Mouse (Mus musculus) thymus, adult 18-20 months (tissue): ENCODE results near the gene Tmppe.
"Not testable (repeated sequence)": the region's sequence is repeated elsewhere in the genome, so short reads cannot be mapped to it uniquely, and the experiment has no call there.

ENCODE experiments used
- DNase-seq, 2 experiments: peaks; one replicate each; pipeline ENCODE4 v3.0.0; 2022; ENCODE audit warnings: mixed read lengths in 2 of 2

The Tmppe gene

DNA sequence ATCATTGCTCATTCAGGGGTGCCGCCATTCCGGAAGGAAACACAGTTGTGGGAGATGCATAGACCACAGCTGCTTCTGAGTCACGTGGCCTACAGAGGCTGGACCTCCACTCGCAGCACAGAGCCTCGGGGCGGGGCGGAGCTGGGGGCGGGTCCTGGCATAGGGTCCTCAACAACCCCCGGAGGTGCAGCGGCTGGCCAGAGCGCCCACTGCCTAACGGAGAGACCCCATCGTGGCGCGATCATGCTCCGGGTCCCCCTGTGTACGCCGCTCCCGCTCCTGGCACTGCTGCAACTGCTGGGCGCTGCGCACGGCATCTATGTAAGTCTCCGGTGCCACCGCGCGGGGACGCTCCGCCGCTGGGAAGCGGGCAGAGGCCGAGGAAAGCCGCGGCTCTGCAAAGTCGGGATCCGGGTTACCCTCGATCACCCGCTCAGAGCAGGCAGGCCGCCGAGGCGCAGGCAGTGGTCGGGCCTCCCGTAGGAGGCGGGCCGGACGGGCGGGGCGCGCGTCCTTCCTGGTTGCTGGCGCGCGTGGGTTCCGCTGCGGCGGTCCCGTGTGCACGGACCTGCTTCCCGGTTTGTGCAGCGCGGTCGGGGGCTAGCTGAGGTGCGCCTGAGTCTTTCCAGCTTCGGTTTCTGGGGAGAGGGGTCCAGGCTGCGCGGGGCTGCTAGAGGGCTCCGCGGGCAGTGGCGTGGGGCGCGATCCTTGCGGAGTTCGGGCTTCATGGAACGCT, at the start of gene Tmppe, which contains the start of gene Glb1:
Gene Tmppe, plus strand, starts transcription at position 157 of the 736 bp plus-strand sequence.
Gene Glb1, plus strand, starts transcription at position 128 of the 736 bp plus-strand sequence.
- peak; percentile 73 to 84 for DNase-seq

DNA sequence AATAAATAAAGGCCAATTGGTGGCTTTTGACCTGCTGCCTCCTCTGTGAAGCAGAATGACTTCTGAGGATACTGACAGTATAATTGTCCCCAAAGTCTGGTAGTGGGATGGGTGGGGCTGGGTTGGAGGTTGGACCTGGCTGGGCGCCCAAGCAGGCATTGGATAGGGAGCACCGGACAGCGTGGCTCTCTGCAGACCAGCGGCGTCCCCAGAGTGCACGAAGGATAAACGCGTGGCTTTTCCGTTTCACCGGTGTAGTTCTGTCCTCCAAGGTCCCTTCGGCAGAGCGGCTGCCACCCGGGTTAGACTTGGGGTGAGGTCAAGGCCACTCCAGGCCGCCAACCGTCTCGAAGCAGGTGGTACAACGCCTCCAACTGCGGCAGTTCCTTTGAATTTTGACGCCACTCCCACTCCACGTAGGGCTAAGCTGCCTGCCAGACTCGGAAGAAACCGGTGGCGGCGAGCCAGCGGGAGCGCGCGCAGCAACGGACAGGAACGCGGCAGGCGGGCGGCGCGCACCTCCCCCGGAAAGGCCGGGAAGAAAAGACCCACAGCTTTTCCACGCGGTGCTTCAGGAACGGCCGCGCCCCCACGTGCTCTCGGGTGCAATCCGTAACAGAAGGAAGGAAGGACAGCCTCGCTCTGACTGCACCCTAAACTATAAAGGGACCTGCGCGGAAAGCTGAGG, 33.0 kb upstream of the Tmppe start:
- peak; percentile 46 to 62 for DNase-seq

DNA sequence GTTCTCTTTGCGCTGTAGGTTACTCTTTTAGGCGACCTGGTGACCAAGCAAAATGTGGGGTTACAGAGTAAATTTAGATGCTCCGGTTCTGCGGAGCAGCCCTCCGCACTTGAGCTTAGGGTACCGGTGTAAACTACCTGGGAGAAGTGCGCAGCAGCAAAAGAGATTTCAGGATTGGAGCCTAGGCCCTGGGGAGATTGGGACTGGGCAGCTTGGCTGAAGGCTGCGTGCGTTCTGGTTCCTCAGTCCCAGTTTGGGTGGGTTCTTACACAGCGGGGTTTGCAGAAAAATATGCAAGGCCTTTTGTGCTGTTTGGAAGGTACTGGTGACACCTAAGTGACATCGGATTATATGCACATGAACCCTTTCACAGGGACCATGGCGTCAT, 32.4 kb upstream of the Tmppe start:
- DNase-seq = no peak

DNA sequence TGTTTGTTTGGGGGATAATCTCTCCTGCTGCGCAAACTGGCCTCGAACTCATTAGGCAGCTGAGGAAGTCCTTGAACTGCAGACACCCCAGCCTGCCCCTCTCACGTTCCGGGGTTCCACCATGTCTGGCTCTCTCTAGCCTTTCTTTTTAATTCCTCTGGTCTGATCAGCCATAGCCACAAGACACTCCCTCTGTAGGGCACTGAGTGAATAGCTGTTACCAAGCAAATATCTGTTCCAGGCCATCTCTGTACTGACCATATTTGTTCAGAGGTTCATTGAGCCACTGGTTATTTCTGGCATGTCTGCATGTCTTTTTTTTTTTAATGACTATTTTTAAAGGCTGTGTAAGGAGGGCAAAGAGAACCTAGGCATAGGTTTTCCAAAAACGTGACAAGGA, 31.5 kb upstream of the Tmppe start:
- DNase-seq = not testable (repeated sequence)

DNA sequence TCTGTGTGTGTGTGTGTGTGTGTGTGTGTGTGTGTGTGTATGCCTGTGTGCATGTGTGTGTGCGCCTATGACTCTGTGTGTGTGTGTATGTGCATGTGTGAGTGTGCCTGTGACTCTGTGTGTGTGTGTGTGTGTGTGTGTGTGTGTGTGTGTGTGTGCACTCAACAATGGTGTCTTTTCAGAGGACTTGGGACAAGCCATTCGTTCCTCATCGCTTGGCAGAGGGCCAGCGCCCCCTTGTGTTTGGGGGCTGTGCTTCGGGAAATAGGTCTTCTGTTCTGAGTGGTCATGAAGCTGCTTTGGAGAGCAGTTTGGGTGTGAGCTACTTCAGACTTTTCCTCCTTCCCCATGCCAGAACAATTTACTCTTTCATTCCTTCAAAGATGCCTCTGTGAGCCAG, 29.2 kb upstream of the Tmppe start:
- not testable (repeated sequence) for DNase-seq

DNA sequence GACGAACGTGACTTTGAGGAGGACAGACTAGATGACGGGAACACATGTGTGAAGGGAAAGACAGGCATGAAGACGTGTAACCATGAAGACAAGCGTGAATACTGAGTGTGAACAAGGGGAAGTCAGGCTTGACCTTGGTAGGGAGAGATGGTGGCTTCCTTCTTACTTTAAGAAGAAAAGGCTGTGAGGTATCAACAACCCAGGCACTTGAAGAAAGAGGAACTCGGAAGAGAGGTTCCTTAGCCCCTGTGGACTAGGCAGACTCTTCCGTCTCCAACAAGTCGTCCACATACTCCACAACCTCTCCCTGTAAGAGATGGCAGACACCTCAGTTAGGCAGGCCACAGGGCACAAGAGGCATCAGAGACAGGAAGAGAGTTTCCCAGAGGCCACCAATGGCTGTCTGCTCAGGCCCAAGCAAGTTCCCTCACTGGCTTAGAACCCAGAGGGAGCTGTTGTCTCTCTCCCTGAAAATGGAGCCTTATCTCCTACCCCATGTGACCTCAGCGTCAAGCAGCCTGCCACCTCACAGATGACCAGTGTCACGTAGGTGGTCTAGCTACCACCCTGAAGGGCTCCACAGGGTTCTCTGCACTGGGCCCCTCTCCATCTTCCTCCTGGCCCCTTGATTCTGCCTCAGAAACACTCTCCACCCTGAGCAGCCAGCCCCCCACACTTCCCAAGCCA, 25.5 kb upstream of the Tmppe start:
- DNase-seq = no peak

DNA sequence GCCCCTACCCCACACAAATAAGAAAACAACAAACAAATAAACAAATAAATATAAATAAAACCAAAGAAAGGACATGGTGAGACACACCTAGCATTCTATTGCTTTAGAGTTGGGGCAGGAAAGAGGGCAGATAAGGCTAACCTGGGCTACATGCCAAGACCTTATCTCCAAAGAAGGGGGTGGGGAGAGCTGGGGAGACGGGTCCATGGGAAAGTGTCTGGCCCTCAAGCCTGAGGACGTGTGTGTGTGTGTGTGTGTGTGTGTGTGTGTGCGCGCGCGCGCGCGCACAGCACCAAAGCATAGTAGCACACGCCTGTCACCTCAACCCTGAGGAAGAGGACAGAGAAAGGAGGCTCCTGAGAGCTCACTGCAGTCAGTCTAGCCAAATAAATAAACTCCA, 23.7 kb upstream of the Tmppe start:
- DNase-seq = no peak

DNA sequence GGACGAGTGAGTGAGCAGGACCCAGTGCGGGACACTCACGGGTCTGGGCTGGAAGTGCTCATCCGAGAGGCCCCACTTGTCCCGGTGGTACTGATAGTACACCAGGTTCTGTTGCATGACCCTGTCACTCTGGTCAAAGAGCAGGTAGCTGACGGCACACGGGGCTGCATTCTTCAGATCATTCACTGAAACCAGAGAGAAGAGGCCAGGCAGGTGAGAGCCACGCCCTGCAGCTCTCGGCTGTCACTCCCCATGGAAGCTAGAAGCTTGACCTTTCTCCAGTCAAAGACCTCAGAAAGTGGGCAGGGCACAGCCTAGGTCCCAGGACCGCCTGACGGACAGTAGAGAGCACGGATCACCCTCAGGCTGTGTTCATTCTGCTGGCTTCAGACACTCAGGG, 21.0 kb upstream of the Tmppe start:
- DNase-seq = no peak

DNA sequence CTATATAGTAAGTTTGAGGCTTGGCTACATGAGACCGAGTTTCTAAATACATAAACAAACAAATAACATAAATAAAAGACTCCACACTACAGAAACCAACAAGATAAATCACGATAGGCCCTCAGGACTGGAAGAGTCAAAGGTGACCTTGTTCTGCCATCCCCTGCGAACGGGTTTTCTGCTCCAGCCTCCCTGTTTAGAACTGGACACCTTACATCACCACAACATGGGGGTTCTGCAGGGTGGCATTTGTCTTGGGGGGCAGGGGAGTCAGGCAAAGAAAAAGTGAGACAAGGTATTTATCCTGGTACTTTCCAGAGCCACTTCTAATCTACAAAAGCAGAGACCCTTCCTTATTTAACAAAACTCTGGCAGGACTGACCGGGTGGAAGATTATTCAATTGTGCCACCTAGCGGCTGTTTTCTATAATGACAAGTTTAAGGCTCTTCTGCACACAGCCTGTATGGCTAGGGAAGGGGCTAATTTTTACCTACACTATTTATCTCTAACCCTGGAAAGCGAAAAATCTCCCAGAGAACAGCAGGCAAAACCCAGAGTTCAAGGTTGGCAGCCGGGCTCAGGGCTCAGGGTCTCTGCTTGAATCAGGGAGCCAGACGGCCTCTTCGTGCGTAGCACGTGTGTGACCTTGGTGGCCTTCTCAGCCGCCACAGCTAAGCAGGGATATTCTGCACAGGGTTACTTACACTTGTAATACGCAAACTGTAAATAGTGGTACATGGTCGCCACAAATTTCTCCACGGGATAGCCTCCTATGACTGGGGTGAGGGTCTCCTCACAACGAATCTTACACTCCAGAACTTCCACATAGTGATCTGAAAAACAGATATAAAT, 19.8 kb upstream of the Tmppe start:
- no peak for DNase-seq

DNA sequence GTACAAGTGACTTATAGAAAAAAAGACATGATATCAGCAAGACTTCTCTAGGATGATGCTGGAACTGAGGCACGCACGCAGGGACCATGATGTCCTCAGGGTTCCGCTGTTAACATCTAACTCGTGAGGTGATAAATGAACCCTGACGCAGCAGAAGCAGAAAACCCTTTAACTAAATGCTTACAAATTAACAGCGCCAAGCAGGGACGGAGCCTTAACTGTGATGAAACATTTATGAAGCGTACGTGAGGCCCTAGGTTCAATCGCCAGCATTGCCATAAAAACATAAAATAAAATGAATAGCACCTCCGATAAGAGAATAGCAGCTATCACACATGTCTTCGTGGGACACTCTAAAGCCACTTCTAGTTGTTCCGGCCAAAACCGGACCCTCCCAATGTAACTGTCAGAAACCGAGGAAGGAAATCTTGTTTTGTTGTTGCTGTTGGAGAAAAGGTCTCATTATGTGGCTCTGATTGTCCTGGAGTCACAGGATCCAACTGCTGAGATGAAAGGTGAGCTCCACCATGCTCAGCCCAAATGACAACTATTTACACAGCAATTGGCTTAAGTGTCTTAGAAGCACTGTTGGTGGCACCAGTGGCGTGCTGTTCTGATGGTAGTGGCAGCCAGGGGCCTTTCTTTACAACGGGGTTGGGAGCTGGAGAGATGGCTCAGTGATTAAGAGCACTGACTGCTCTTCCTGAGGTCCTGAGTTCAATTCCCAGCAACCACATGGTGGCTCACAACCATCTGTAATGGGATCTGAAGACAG, 17.8 kb upstream of the Tmppe start:
- DNase-seq = no peak

DNA sequence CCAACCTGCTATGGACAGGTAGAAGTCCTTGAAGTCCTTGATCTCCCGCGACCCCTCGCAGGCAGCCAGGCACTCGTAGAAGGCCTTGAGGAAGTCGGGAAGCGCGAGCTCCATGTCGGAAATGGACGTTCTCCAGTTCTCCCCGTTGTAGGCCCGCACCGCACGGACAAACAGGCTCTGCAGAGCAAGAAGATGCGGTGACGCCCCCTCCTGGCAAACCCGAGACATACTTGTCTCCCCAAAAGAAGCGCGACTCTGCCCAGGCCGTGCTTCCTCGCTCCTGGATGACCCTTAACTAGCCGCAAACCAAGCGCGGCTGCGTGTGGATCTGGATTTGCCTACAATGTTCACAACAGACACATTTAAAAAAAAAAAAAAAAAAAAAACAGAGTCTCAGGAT, 16.2 kb upstream of the Tmppe start:
- DNase-seq = no peak

DNA sequence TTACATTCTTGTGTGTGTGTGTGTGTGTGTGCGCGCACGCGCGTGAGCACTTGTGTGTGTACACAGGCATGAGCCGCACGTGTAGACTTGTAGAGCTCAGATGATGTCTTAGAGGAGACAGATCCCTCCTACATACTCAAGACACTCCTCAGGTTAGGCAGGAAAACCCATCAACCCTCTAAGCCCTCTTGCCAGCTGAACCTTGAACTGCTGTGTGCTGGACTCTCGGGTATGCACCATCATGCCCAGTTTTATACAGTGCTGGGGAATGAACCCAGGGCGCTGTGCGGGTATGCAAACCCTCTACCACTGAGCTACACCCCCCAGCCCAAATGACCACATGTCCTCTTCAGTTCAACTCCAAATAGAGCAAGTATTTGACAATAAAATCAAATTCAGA, 15.7 kb upstream of the Tmppe start:
- DNase-seq = no peak

DNA sequence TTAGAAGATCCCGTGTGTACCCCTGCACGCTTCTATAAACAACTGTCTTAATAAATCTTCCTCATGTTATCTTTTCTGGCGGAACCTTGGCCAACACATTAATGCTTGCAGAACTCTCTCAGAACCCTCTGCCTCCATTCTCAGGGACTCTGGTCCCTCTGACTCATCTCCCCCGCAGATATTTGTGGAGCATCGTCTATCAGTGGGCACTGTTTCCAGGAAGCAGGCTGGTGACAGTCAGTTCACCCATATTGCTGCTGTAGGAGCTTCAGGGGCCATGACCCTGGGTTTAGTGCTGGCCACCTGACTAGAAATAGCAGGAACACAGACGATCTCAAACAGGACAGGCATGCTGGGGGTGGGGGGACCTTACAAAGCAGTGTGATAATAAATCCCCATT, 13.8 kb upstream of the Tmppe start:
- DNase-seq = no peak

DNA sequence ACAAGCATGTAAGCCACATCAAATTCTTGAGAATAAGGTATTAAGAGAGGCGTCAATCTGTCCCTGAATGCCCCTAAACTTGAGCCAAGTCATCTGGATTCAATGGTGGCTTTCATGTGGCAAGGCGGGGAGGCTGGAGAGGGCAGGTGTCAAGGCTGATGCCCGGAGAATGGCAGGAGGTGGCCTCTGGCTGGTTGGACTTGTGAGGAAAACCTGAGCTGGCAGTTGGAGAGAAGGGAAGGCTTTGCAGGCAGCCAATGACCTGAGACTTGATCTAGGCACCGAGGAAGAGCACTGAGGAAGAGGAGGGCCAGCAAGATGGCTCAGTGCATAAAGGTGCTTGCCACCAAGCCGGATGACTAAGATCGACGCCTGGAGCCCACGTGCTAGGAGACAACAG, 12.6 kb upstream of the Tmppe start:
- DNase-seq = no peak

DNA sequence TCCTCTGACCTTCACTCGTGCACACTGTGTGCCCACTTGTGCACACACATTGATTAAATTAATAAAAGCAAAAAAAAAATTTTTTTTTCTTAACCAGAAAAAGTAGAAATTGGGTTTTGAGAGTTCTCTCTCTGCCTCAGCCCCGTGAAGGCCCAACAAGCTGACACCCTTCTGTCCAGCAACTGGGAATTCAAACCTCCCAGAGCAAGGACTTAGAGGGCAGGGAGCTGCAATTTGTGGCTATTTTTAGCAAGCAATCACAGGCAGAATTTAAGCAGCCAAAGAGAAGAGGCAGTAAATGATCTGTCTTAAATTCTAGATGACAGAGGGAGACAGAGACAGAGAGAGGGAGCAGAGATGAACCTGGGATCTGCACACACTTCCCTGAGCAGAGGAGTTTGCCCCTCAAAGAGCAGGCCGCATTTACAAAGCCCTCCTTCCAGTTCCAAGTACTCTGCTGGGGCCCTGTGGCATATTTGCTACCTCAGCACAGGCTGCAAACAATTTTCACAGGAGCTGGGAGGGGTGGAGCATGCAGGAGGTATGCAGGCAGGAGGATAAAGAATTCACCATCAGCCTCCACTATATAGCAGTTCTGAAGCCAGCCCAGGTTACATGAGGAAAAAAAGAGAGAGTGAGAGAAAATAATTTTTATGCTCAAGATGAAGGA, 12.1 kb upstream of the Tmppe start:
- DNase-seq = no peak

DNA sequence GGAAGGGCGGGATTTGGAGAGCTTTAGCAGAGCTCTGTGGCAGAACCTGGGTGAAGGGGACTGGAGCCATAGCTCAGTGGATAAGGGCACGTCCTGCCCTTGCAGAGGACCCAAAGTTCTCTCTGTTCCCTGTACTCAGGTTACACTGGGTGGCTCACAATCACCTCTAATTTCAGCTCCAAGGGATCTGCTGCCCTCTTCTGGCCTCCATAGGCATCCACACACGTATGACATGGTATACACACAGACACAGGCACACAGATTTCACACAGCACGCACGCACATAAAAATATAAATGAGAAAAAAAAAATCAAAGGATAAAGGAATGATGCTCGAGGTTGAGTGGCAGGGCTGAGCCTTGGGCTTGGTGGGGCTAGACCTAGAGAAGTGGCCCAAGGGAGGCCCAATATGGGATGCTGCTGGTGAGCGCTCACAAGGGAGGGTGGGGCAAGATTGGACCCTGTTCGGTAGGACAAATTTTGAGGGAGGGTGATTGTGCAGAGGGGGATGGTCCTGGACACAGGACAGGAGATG, 11.5 kb upstream of the Tmppe start:
- no peak for DNase-seq

DNA sequence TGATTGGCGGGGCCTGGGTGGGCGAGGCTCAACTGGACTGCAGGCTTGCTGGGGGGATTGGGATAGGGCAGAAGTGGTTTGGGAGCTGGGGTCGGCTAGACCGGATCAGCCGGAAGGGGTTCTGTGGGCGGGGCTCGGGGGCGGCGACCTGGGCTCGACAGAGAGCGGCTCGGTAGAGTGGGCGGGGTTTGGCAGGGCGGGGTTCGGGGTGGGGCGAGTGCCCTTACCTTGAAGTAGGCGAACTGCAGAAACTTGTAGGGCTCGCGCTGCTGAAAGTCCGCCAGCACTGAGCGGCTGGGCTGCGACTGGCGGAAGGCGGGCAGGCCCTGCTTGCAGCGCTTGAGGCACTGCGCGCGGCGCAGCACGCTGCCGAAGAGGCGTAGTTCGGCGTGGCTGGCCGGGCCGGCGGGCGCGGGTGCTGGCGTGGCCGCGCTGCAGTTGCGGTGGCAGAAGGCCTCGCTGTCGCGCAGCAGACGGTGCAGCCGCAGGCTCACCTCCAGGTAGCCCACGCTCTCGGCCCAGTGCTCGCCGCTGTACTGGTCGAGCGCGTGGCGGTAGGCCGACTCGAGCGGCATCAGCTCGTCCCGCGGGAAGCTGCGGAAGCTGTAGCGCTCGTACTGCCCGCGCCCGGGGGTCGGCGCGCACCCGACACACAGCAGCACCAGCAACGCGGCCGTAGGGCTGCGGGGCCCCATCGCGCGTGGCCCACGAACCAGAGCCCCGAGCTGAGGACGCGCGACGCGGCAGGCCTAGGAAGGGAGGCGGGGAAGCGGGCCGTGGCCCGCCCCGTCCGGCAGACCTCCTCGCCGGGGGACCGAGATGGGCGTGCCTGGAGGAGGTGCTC, 10.8 kb upstream of the Tmppe start, which contains the start of gene Crtap:
Gene Crtap, minus strand, starts transcription at position 771 of the 844 bp plus-strand sequence.
- peak; percentile 28 to 48 for DNase-seq

DNA sequence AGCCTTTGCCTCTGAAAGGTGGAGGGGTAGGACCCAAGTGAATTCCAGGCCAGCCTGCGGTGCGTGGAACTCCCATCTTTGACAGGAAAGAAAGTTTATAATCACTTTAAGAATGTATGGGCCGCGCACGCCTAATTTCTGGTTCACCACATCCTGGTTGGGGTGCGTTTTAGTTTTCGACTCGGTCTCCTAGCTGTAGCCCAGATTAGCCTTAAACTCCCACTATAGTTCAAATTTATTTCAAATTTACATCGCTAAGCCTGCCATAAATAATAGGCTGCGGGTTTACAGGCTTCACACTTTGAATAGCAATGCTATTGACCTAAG, 10.2 kb upstream of the Tmppe start:
- no peak for DNase-seq

DNA sequence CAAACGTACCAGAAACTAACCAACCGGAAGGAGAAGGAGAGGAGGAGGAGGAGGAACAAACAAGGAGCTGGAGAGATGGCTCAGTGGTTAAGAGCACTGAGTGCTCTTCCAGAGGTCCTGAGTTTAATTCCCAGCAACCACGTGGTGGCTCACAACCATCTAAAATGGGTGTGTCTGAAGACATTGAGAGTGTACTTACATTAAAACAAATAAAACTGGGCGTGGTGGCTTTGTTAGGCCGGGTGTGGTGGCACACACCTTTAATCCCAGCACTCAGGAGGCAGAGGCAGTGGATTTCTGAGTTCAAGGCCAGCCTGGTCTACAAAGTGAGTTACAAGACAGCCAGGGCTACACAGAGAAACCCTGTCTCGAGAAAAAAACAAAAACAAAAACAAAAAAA, 6.8 kb upstream of the Tmppe start:
- DNase-seq = not testable (repeated sequence)

DNA sequence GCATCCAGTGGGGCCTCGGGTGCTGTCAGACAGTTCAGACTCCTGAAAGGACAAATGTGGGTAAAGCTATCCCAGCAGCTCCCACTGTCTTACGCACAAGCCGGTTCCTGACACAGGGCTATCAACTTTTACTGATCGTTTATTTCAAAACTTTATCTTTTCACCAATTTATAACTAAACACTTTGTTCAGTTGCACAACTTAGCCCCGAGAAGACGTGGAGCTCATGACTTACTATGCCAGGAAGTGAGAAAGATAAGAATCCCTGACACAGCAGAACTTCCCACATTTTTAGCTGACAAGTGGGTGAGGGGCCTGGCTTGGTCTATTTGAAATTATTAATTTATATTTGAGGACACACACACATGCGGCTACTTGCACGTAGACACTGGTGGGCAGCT, 6.2 kb upstream of the Tmppe start:
- DNase-seq = no peak
